Mouse (Mus musculus) frontal cortex, postnatal 14 days (tissue): ENCODE measurements at regions not wholly inside any gene's neighbourhood (a gene's known extent, or its start where the extent isn't known, plus 50 kb on each side); places are given as distances from the start of the nearest gene placed in this dataset.
"Not testable (repeated sequence)": the region's sequence is repeated elsewhere in the genome, so short reads cannot be mapped to it uniquely, and the experiment has no call there.

Experiments
- DNase-seq, 2 experiments: peaks; one replicate each; pipeline ENCODE4 v3.0.0; 2022; ENCODE audit warnings: low spot score in 2 of 2

GRCm38 (mm10) chr12:104637046-104638032 lies 114.4 kb downstream of the Dicer1 start:
- no peak for DNase-seq

- no peak for DNase-seq
Measured at GRCm38 (mm10) chr12:104636474-104636873, 115.3 kb downstream of the Dicer1 start.

GRCm38 (mm10) chr12:104634818-104635217 lies 116.9 kb downstream of the Dicer1 start:
- DNase-seq, result no peak

GRCm38 (mm10) chr12:104630590-104630989 lies 121.2 kb downstream of the Dicer1 start:
- no peak for DNase-seq

- no peak for DNase-seq
Measured at GRCm38 (mm10) chr12:104629449-104629848, 122.3 kb downstream of the Dicer1 start.

- DNase-seq, result no peak
Measured at GRCm38 (mm10) chr12:104626054-104626453, 125.7 kb downstream of the Dicer1 start.

- no peak for DNase-seq
Measured at GRCm38 (mm10) chr12:104623896-104624685, 127.7 kb downstream of the Dicer1 start.

- DNase-seq, result peak; percentile 60 to 69
Measured at GRCm38 (mm10) chr12:104617111-104617725, 134.5 kb downstream of the Dicer1 start.

GRCm38 (mm10) chr12:104614240-104614639 lies 137.5 kb downstream of the Dicer1 start:
- no peak for DNase-seq

- DNase-seq, result no peak
Measured at GRCm38 (mm10) chr12:104609767-104610166, 136.6 kb upstream of the Gsc start.

GRCm38 (mm10) chr12:104608956-104609355 lies 135.8 kb upstream of the Gsc start:
- DNase-seq, result not testable (repeated sequence)

GRCm38 (mm10) chr12:104607410-104607809 lies 134.3 kb upstream of the Gsc start:
- DNase-seq, result no peak

GRCm38 (mm10) chr12:104605535-104606399 lies 132.6 kb upstream of the Gsc start:
- DNase-seq, result no peak

GRCm38 (mm10) chr12:104598056-104598455 lies 124.9 kb upstream of the Gsc start:
- no peak for DNase-seq

GRCm38 (mm10) chr12:104593526-104594155 lies 120.5 kb upstream of the Gsc start:
- peak; percentile 22 to 36 for DNase-seq

- DNase-seq, result no peak
Measured at GRCm38 (mm10) chr12:104592791-104593525, 119.8 kb upstream of the Gsc start.

GRCm38 (mm10) chr12:104591571-104591970 lies 118.4 kb upstream of the Gsc start:
- DNase-seq, result no peak

- DNase-seq, result no peak
Measured at GRCm38 (mm10) chr12:104590291-104590690, 117.2 kb upstream of the Gsc start.

- DNase-seq, result no peak
Measured at GRCm38 (mm10) chr12:104584408-104584807, 111.3 kb upstream of the Gsc start.

- no peak for DNase-seq
Measured at GRCm38 (mm10) chr12:104580796-104581195, 107.7 kb upstream of the Gsc start.
